Mouse (Mus musculus) liver (tissue): Measurements from ENCODE around the gene Atp6v0c.
A peak's percentile ranks its signal among the peaks of the same experiment; 100 is the strongest.
"Not testable (repeated sequence)": the region's sequence is repeated elsewhere in the genome, so short reads cannot be mapped to it uniquely, and the experiment has no call there.

Source experiments
- DNase-seq: peaks from one replicate; pipeline ENCODE4 v3.0.0-alpha.2; 2020; ENCODE audit warnings: mixed read lengths

Gene Atp6v0c

DNA sequence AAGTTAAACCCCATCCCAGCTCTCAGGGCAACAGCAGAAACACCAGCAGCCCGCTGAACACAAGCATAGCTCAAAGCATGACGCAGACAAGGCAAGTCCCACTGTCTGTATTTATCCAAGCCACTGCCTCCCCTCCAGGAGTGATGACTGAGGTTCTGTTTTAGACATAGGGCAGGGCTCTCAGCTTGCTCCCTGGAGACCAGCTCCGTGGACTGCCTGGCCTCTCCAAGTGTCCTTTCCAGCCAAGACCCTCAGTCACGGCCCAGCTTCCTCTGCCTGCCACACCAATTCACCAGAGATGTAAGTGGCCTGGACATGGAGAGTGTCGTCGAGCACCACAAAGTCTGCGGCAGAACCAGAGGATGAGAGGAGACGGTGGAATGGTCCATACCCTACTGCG, 13.8 kb downstream of the Atp6v0c start:
- DNase-seq: no peak

DNA sequence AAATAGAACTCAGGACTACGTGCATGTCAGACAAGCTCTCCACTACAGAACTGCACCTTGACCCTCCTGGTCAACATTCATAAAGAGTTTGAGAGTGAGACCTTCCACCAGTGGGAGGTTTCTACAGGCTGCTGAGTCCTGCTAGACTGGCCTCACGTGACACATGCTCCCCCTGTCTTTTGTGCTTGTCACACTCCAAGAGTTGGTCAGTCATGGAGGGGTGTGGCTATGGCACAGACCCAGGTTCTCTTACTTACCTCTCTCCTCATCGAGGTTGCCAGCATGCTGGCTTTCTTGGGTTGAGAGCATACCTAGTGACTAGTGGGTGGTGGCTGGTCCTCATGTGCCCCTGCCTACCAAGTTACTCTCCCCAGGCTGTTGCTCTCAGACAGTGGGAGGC, 15.0 kb downstream of the Atp6v0c start:
- DNase-seq: no peak

DNA sequence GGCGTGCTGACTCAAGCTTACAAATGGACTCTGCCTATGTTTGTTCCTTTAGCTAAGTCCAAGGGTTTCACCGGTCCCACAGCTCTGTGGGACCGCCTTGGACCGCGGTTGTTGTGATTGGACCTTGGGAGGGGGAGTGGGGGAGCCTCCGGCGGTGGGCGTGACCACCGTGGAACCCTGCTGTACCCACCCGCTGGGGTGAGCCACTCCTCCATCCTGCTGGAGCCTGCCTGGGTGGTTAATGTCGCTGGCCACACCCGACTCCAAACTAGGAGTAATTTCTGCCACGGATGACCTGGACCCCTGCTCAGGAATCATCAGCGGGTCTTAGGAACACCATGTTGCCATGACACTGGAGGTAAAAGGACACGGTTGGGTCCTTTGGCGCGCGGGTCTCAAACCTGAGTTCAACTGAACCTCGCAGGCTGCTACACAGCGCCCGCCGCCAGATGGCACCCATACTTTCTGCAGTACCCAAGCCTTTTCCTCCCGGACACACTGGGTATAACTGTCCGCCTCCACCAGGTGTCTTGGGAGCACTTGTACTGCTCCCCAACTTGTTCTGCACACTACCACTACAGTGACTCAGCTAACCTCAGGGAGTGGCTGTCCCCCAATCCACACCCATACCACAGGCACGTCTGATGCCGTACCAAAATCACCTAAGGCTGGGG, 17.5 kb downstream of the Atp6v0c start:
- DNase-seq: peak; percentile 91

DNA sequence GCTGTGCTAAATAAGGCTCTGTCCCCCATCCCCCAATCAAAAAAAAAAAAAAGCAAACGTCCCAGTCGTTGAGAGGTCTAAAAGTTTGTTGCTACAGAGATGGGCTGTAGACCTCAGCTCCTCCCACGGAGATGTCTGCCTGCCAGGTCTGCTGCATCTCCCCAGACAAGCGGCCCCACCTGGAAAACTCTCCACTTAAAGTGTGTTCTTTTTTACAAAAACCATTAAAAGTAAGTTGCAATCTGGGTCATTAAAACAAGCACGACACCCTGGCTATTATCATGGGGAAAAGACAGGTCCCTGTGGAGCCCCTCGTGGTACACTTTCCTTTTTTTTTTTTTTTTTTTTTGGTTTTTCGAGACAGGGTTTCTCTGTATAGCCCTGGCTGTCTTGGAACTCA, 18.1 kb downstream of the Atp6v0c start:
- no peak for DNase-seq

DNA sequence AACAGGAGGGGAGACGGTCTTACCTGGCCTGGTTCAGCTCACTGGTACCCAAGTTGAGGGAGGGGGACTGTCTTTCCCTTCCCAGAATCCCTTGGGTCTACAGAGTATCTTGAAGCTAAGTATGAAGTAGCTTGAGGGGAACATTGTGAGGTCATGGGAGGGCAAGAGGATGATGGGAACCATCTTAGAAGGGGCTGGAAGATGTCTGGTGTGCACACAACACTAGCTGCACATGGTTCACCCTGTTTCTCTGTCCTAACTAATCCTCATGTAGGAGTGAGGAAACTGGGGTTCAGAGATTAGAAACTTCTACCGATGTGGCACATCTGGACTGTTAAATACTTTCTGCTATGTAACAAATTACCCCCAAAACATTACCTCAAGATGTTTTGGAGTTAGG, 18.7 kb downstream of the Atp6v0c start, which contains the start of gene Pdpk1:
TSS of gene Pdpk1 (minus strand) at position 101 of the 400 bp plus-strand sequence.
- DNase-seq: no peak

DNA sequence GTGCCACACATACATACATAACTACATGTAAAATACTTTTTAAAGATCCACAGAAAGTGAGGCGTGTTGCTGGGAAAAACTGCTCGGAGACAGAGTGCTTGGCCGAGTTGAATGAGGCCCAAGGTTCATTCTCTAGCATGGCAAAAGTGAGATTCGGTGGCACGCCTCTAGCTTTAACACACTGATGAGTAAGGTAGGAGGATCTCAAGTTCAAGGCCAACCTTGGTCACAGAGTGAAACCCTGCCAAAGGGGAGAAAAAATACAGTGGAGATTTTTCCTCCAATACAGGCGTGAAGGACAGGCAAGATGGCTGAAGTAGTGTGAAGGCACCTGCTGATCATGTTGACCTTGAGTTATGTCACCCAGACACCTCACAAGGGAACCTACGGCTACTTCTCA, 20.1 kb downstream of the Atp6v0c start:
- DNase-seq: no peak

DNA sequence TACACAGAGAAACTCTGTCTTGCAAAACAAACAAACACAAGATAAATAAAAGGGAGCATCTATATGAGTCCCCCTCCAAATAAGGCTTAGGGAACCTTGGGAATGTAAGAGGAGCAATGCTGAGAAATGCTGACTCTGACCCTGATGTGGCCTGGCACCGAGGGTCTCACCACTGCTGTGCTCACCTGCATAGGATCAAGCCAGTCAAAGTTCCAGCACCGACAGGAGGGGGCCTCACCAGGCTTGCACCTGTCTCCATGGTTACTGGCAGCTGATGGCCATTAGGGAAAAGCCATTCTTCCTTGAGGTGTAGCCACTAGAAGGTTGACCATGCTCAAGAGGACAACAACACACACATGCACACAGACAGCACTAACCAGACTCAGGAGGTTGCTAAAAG, 26.6 kb downstream of the Atp6v0c start:
- no peak for DNase-seq

DNA sequence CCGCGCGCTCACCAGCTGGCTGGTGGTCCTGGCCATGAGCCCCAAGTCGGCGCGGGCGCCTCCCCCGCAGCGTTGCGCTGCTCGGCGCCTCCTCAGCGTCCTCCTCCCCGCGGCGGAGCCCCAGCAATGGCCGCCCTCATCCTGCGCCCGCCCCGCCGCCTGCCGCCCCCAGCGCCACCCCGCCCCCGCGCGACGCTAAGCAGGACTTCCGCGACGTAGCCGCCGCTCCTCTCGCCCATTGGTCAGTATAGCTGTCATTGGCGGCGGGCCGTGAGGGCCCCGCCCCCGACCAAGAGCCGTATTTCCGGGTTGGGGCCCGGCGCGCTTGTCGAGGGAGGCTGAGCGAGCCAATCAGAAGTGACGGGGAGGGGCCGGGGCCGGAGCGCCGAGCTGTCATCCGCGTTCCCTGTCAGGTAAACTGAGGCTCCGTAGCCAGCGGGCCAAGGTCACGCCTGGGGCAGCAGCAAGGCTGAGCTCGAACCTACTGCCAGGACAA, 28.0 kb downstream of the Atp6v0c start:
- peak; percentile 98 for DNase-seq

DNA sequence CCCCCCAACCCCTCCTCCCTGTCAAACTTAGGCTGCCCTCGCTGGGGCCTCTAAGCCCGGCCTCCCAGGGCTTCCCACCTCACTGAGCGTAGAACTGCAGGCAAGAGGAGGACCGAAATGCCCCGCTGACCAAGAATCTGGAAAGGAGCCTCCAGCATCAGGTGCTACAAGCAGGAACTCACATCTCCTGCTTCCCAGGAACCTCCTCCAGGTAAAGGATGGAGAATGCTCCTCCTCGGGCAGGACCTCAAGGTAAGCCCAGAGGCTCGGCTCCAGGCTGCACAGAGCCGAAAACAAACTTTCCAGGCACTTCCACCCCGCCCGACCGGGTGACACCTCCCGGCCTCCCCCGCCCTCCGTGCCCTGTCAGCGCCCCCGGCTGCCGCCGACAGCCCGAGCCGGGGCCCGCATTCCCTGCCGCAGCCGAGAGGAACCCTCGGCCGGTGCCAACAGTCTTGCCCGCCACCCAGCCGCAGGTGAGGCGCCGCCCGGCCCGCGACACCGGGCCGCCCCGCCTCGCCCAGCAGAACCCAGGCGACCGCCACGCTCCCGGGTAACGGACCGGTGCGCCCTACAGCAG, 28.6 kb downstream of the Atp6v0c start:
- DNase-seq: peak; percentile 61

DNA sequence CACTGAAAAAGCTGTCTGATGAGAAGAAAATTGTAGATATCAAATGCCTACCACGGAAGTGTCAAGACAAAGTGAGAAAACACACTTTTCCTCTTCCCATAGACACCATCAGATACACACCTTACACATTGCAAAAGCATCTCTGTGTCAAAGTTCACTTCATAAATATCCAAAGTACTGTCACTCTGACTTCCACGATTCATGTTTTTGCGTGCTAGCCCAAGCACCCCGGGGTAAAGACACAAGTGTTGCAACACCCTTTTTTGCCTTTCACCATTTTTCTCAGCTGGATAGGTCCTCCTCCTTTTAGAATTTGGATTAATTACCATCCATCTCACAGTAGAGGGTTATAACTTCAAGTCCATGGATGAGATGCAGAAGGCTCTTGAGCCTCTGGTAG, 29.5 kb downstream of the Atp6v0c start:
- DNase-seq: no peak

DNA sequence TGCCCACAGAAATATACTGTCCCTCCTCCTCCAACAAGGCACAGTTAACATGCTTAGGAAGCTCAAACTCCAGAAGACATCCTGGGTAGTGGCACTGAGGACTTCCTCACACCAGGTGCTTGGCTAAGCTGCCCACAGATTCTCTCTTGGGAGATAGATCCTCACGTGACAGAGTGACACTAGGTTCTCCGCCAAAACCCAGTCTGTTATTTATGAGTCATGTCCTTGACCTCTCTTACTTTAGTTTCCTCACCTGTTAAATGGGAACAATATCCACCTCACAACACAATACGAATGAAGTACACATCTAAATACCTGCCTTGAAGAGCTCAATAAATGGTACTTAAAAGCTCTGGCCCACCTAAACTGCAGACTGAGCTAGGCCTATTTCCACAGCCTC, 30.2 kb downstream of the Atp6v0c start:
- no peak for DNase-seq

DNA sequence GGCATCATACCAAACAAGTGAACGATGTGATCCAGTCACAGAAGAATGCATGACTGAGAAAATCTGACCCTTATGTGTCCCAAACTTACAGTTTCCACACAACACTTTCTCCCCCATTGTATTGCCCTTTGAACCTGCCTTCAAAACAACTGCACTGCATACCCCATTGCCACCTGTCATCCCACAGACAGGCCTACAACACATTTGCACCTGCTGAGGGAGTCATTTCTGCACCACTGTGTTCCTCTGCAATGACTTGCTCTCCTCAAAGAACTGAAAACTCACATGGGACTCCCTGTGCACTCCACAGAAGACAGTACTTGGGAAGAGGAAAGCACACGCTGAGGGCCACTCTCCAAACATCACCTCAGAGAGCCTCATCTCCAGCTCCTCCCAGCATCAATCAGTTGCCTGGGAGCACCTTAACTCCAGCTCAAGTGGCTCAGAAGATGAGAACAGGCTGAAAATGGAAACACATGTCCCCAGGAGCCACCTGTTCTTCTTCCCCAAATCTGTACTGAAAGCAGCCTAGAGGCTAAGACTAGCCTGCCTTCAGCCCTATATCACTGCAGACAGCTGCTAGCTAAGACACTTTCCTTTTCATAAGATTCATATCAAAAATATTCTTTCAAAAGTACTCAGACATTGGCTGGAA, 32.1 kb downstream of the Atp6v0c start:
- DNase-seq: no peak

DNA sequence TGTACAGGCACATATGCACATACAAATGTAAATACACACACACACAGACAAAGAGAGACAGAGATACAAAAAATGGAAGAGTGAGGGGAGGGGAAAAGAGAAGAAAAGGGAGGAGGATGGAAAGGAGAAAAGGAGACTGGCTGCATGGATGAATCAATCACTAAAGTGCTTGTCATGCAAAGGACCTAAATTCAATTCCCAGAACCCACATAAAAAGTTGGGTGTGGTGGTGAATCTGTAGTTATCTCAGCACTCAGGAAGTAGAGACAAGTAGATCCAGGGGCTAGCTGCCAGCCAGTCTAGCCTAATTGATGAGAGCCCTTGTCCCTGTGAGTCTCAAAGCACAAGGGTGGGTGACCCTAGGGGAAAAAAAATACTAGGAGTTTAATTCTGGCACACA, 35.4 kb downstream of the Atp6v0c start:
- DNase-seq: no peak

DNA sequence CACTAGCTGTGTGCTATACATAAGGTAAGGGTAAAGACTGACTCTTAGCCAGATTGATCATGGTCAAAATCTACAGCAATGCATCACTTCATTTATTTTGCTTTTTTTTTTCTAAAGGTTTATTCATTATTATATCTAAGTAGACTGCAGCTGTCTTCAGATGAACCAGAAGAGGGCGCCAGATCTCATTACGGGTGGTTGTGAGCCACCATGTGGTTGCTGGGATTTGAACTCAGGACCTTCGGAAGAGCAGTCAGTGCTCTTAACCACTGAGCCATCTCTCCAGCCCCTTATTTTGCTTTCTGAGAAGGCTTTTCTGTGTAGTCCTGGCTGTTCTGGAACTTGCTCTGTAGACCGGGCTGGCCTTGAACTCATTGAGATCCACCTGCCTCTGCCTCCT, 36.6 kb downstream of the Atp6v0c start:
- DNase-seq: not testable (repeated sequence)

DNA sequence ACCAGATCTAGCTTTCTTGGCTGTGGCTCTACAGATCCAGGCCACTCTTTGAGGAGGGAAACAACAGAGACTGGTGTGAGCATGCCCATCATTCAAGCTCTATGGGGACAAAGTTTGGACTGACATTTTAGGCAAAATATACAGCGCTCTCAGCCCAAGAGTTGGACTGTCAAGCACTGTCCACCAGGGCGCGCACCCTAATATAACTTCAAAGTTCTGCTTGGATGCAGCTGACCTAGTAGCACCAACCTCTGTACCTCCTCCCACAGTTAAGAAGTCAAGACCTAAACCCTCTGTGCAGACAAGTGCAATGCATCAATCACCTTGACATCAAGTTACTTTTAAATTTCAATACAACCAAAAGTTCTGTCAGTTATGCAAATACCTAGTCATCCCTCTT, 37.9 kb downstream of the Atp6v0c start:
- no peak for DNase-seq

DNA sequence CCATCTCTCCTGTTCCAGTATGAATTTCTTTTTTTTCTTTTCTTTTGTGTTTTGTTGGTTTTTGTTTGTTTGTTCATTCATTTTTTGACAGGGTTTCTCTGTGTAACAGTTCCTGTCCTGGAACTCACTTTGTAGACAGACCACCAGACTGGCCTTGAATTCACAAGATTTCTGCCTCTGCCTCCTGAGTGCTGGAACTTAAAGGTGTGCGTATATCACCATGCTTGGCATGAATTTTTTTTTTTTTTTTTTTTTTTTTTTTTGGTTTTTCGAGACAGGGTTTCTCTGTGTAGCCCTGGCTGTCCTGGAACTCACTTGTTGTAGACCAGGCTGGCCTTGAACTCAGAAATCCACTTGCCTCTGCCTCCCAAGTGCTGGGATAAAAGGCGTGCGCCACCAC, 40.3 kb downstream of the Atp6v0c start:
- not testable (repeated sequence) for DNase-seq

DNA sequence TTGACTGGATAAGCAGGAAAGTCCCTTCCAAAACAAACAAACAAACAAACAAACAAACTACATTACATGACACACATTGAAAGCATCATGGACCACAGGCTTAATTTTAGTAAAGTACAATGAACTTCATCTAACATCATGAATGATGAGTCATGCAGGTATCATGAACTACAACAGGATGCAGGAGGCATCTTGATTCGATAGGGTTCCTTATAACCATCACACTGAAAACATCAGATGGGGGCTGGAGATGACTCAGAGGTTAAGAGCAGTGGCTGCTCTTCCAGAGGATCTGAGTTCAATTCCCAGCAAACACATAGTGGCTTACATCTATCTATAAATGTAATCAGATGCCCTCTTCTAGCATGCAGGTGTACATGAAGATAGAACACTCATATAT, 41.9 kb downstream of the Atp6v0c start:
- DNase-seq: no peak

DNA sequence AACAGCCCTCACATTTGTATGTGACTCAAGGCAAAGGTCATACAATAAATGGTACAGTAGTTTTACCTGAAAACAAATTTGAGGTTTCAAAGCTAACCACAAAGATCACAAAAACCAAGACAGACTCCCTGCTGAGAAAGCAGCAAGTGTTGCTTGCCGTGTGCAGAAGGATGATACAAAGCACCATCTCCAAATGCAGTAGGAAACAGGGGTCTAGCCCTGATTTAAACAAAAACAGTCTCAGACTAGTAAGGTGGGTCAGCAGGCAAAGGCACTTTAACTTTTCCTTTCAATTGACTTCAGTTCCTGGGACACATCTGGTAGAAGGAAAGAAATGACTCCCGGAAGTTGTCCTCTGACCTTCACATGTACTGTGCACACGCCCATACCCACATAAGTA, 42.7 kb downstream of the Atp6v0c start:
- DNase-seq: no peak

DNA sequence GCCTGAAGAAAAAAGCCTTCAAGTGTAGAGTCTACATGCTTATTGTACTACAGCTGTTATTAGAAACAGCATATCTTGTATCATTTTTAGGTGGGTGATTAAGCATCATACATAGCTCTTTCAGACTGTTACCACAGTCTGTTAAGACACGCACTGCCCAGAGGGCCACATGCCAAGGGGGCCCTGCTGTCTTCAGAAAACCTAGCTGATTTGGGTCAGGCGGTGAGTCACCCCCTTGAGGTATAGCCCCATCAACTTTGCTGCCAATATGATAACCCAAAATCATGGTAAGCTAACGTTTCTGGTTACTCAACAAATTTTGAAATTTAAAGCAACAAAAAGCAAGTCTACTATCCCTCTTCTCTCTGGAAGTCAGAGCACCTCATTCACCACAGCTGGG, 50.1 kb downstream of the Atp6v0c start:
- no peak for DNase-seq
